Mouse (Mus musculus) embryonic facial prominence, embryonic 14.5 days (tissue): ENCODE results near the gene Eva1c. TPM values are rescaled to one million over a fixed set of nuclear protein-coding genes. Genes with fewer than 3 reads are reported as not detected.
A peak's percentile ranks its signal among the peaks of the same experiment; 100 is the strongest.

Experiments used
- ATAC-seq: fragments of 200-750 bp; cut with Nextera tagmentation; 2 replicates; pipeline ENCODE4 v1.8.0; 2017; ENCODE audit warnings: low read depth, moderate number of reproducible peaks, moderate TSS enrichment
- DNase-seq: peaks from one replicate; pipeline ENCODE4 v3.0.0-alpha.2; 2015; ENCODE audit warnings: low spot score
- H3K27ac ChIP-seq: fragments of 300-500 bp; sonication (generic); replicated peaks from 2 replicates; pipeline ENCODE4 v1.5.1; 2014; ENCODE audit warnings: low read depth, mild to moderate bottlenecking, low read length, moderate library complexity
- H3K27me3 ChIP-seq: fragments of 300-500 bp; sonication (generic); replicated peaks from 2 replicates; pipeline ENCODE4 v1.6.1; 2014; ENCODE audit warnings: low read length; ENCODE audit not compliant: control insufficient read depth, insufficient read depth
- H3K36me3 ChIP-seq: fragments of 300-500 bp; sonication (generic); 2 replicates; pipeline ENCODE4 v1.6.1; 2014; ENCODE audit warnings: low read length, mixed read lengths; ENCODE audit not compliant: control insufficient read depth, insufficient read depth
- H3K4me1 ChIP-seq: fragments of 300-500 bp; sonication (generic); 2 replicates; pipeline ENCODE4 v1.6.1; 2014; ENCODE audit warnings: antibody characterized with exemption, low read length; ENCODE audit not compliant: control insufficient read depth, insufficient read depth
- H3K4me2 ChIP-seq: fragments of 300-500 bp; sonication (generic); 2 replicates; pipeline ENCODE4 v1.6.1; 2014; ENCODE audit warnings: low read depth, mild to moderate bottlenecking, low read length, moderate library complexity, mixed read lengths
- H3K4me3 ChIP-seq: fragments of 300-500 bp; sonication (generic); 2 replicates; pipeline ENCODE4 v1.5.1; 2014; ENCODE audit warnings: low read depth, mild to moderate bottlenecking, low read length
- H3K9ac ChIP-seq: fragments of 300-500 bp; sonication (generic); 2 replicates; pipeline ENCODE4 v1.6.1; 2014; ENCODE audit warnings: low read depth, mild to moderate bottlenecking, low read length, moderate library complexity, mixed read lengths
- H3K9me3 ChIP-seq: fragments of 300-500 bp; sonication (generic); 2 replicates; pipeline ENCODE4 v1.6.1; 2016; ENCODE audit warnings: low read length; ENCODE audit not compliant: control insufficient read depth
- WGBS: fragments of 180-500 bp; shearing (Covaris S2); extraction: QIAGEN DNeasy Blood & Tissue Kit; methylation state at CpG from one replicate; pipeline ENCODE4 v1.1.7; 2014; 5-methylcytosine and 5-hydroxymethylcytosine counted together
- polyA plus RNA-seq: library from polyadenylated mRNA; unstranded; fragments of >200 nt; fragmentation: Nextera tagmentation; extraction: Ambion mirVana; gene quantifications from 2 replicates; pipeline ENCODE4 v1.2.1, GENCODE M21; 2014

Gene Eva1c
- polyA plus RNA-seq, 1 experiment from 2014 or later: 4.5 TPM

DNA sequence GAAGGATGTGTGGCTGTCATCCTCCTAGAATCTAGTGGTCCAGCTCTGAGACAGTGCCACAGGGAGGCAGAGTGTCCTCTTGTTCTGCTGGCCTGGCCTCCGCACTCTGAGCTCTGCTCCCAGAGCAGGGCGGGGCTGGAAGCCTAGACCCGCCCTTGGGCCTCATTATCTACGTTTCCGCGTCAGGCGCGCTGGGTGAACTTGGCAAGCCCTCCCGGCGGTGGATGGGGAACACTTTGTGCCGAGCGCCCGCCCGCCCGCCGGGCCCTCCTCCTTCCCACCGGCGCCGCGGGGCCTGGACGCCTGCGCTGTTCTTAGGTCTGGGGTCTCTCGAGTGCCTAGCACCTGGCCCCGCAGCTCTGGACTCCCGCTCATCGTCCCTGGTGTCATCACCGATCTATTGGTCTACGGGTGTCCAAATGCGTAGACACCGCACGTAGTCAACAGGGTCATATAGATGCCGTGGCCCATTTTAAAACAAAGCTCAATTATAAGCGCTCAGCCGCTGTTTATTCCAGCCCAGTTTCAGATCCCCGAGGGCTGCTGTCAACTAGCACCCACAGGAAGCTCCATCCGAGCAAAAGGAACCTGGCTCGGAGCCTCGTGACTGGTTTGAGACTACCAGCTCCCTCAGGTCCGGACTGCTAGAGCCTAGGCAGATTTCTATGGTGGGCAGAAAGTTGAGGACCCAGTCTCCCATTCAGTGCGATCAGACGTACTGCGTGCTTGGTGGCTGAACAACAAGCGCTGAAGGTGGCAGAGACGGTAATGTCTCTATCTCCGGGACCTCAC lies 3.6 kb downstream of the Eva1c start:
- H3K9me3 ChIP-seq: no peaks in the 10 kb centered on the region
- H3K4me3 ChIP-seq: peak overlapping the region; percentile 53
- H3K27me3 ChIP-seq: peaks cover 25% of the 10 kb centered on the region
- H3K4me1 ChIP-seq: 0 out of 2 replicates have a peak, but pooled peaks cover 14% of the 10 kb centered on the region
- H3K4me2 ChIP-seq: peak overlapping the region; percentile 98
- H3K27ac ChIP-seq: no peak overlapping the region
- no peaks in the 10 kb centered on the region for H3K36me3 ChIP-seq
- ATAC-seq (peak; percentile 83), DNase-seq (peak; percentile 92)
- WGBS: under 1% methylated on average over 42 of the region's 45 CpGs
- H3K9ac ChIP-seq: peak overlapping the region; percentile 59

DNA sequence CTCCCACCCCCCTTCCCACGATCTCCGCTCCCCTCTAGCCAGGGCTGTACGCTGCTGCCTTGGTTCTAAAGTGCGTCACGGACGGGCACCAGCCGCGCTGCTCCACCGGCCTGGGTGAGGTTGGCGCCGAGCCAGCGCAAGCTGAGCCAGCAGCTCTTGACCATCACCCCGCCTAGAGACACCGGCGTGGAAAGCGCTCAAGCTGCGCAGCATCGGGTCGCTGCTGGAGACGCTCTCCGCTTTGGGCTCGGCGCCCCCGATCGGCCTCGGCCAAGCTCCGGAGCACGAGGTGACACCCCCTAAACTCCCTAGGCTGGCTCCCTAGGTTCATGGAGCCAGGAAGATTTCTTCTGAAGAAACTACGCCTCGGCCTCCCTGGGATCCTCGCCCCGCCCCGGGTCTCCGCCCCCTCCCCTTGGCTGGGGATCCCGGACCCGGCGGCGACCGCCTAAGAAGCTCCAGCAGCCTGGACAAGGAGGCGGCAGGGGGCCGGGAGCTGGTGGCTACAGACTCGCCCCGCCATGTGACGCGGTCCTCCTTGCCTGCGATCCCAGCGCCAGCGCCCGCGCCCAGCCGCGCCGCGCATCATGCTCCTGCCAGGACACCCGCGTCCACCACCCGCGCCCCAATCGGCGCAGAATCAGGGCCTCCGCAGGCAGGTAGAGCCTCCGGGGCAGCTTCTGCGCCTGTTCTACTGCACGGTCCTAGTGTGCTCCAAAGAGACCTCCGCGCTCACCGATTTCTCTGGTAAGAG lies 4.3 kb downstream of the Eva1c start:
- peak overlapping the region; percentile 98 for H3K4me2 ChIP-seq
- ATAC-seq: peak; percentile 67
- 0 out of 2 replicates have a peak, but pooled peaks cover 14% of the 10 kb centered on the region for H3K4me1 ChIP-seq
- peak overlapping the region; percentile 53 for H3K4me3 ChIP-seq
- H3K27me3 ChIP-seq: peaks cover 25% of the 10 kb centered on the region
- H3K9me3 ChIP-seq: no peaks in the 10 kb centered on the region
- peak; percentile 67 for DNase-seq
- peak overlapping the region; percentile 59 for H3K9ac ChIP-seq
- H3K36me3 ChIP-seq: no peaks in the 10 kb centered on the region
- H3K27ac ChIP-seq: no peak overlapping the region
- 1% methylated on average over 42 of the region's 67 CpGs for WGBS

DNA sequence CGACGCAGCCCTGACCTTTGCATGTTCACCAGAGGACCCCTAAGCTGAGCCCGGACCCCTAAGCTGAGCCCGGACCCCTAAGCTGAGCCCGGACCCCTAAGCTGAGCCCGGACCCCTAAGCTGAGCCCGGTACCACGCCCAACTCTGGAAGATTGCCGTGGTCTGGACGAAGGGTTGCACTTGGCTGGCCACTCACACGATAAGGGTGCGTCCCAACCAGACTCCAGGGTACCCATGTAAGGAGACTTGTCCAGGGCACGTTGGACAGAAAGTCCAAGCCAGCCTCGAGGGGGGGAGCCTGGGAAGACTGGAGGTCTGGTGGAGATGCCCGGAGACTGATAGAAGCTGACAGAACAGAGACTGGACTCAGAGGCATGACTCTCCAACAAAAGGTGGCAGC lies 5.2 kb downstream of the Eva1c start:
- 20% methylated on average over 15 of the region's 15 CpGs for WGBS
- H3K4me3 ChIP-seq: peak overlapping the region; percentile 53
- no peak overlapping the region for H3K27ac ChIP-seq
- DNase-seq (no peak), ATAC-seq (no peak)
- H3K9ac ChIP-seq: no peak overlapping the region
- H3K4me1 ChIP-seq: 0 out of 2 replicates have a peak, but pooled peaks cover 14% of the 10 kb centered on the region
- H3K27me3 ChIP-seq: peaks cover 25% of the 10 kb centered on the region
- peak overlapping the region; percentile 98 for H3K4me2 ChIP-seq
- no peaks in the 10 kb centered on the region for H3K9me3 ChIP-seq
- H3K36me3 ChIP-seq: no peaks in the 10 kb centered on the region

DNA sequence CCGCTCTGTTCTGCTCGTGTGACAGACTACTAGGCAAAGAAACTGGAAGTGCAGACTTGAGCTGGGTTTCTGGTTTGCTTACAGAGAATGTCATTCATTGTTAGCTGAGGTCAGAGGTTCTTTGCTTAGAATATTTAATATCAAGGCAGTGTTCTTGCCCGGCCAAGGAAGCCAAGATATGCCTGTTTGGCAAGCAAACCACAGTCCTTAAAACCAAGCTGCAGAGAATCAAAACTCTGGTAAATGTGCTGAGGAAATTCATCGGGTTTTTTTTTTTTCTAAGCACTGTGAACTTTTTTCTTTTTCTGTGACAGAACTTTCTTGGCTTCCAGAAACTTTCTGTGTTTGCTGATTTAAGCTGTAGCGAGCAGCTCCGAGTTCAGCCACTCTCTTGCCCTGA lies 6.0 kb downstream of the Eva1c start:
- H3K9ac ChIP-seq: no peak overlapping the region
- no peaks in the 10 kb centered on the region for H3K36me3 ChIP-seq
- 31% methylated on average over 6 of the region's 6 CpGs for WGBS
- no peak overlapping the region for H3K27ac ChIP-seq
- H3K4me2 ChIP-seq: peak overlapping the region; percentile 98
- H3K27me3 ChIP-seq: peaks cover 25% of the 10 kb centered on the region
- ATAC-seq (no peak), DNase-seq (peak; percentile 53)
- no peaks in the 10 kb centered on the region for H3K9me3 ChIP-seq
- H3K4me1 ChIP-seq: 0 out of 2 replicates have a peak, but pooled peaks cover 14% of the 10 kb centered on the region
- no peak overlapping the region for H3K4me3 ChIP-seq

DNA sequence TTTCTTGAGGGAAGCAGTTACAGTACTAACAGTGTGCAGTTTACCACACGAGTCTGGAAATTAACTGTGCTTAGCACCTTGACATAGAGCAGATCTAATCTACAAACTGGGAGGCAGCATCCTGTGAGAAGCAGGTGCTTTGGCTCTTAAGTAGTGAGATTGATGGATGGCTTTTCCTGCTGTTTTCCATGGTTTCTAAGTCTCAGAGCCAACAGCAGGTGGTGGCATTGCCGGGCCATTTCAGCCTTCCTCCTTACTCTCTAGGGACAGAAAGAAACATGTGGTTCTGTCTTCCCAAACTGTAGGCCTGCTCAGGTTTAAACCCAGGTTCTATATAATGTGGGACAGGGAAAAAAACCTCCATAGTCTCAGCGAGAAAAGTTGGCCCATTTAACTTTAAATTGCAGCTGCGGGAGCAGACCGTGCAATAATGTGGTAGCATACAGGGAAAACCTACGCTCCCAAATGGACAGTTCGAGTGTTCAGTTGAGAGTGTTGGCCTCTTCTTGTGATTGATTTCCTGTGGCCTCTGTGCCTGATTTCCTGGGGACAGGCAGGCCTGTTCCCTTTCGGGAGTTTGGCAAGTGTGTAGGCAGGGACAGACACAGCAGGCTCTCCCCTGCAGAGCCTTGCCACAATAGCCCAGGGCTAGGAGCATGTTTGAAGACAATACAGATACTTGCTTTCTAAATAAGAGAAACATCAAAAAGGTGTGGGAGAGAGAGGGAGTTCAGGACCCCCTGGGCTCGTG lies 6.7 kb downstream of the Eva1c start:
- Histone ChIP-seq H3K4me1 (0 out of 2 replicates have a peak, but pooled peaks cover 14% of the 10 kb centered on the region), H3K27me3 (peaks cover 25% of the 10 kb centered on the region), H3K36me3 (no peaks in the 10 kb centered on the region), H3K27ac (no peak overlapping the region), H3K9ac (no peak overlapping the region), H3K9me3 (no peaks in the 10 kb centered on the region), H3K4me3 (no peak overlapping the region), H3K4me2 (peak overlapping the region; percentile 98)
- ATAC-seq: no peak
- DNase-seq: peak; percentile 18
- WGBS: 15% methylated on average over 9 of the region's 9 CpGs

DNA sequence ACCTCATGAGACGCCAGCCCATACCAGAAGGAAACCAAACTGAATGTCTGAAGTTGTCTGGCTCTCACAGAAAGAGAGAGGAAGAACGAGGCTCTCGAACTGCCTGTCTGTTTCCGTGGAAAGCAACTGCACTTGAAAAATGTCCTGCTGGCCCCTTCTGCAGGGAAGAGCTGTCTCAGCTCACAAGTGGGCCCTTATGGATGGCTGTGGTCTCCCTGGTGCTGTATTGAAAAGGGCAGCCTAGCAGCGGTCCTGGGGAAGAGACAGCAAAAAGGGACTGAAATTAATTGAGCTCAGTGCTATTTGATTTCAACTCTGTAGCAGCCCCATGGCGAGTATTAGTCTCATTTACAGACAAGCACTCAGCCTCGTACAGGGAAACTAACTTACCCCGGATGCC lies 10.9 kb downstream of the Eva1c start:
- no peak for DNase-seq
- WGBS: 69% methylated on average over 8 of the region's 8 CpGs
- H3K4me2 ChIP-seq: no peak overlapping the region
- H3K27me3 ChIP-seq: no peaks in the 10 kb centered on the region
- H3K9ac ChIP-seq: no peak overlapping the region
- H3K4me3 ChIP-seq: no peak overlapping the region
- H3K9me3 ChIP-seq: no peaks in the 10 kb centered on the region
- no peak overlapping the region for H3K27ac ChIP-seq
- no peaks in the 10 kb centered on the region for H3K36me3 ChIP-seq
- H3K4me1 ChIP-seq: 0 out of 2 replicates have a peak, but pooled peaks cover 6% of the 10 kb centered on the region
- ATAC-seq: no peak

DNA sequence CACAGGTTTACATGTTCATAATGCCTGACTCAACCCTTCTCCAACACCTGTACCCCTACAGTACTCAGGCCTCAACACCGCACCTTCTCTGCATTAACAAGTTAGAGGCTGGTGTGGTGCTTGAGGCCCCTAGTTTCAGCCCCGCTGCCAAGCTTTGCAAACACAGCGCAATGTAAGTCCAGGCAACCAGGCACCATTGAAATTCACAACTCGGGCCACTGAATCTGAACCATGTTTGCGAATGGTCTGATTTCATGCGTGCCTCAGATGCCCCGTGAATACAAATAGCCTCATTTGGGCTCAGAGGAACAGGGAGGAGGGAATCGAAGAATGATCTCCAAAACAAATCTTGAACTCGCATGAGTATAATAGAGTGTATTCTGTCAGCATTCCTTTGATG lies 15.6 kb downstream of the Eva1c start:
- Histone ChIP-seq H3K27me3 (no peaks in the 10 kb centered on the region), H3K36me3 (no peaks in the 10 kb centered on the region), H3K4me1 (no peaks in the 10 kb centered on the region), H3K9me3 (no peaks in the 10 kb centered on the region), H3K4me2 (no peak overlapping the region), H3K4me3 (no peak overlapping the region), H3K9ac (no peak overlapping the region), H3K27ac (no peak overlapping the region)
- 54% methylated on average over 9 of the region's 9 CpGs for WGBS
- ATAC-seq (no peak), DNase-seq (no peak)

DNA sequence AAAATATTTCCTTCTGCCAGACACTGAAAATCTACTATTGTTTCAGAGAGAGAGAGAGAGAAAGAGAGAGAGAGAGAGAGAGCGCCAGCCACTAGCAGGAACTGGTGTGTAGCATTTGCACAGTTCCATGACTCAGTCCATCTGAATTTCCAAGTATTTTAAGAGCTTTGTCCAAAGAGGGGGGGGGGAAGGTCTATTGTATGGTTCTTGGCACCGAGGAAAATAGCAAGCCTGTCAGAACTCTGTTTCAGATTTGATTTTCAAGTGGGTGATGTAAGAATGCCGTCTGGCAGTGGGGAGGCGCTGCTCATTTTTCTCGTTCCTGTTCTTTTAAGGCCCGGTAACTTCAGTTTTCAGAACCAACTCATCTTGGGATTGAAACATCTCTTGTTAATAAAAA lies 18.5 kb downstream of the Eva1c start:
- peaks cover 8% of the 10 kb centered on the region; the same call in 1 of the 2 replicates for H3K4me1 ChIP-seq
- no peaks in the 10 kb centered on the region for H3K9me3 ChIP-seq
- 67% methylated on average over 6 of the region's 6 CpGs for WGBS
- no peak for ATAC-seq
- H3K27me3 ChIP-seq: no peaks in the 10 kb centered on the region
- H3K27ac ChIP-seq: no peak overlapping the region
- no peak overlapping the region for H3K4me3 ChIP-seq
- no peaks in the 10 kb centered on the region for H3K36me3 ChIP-seq
- peak; percentile 45 for DNase-seq
- no peak overlapping the region for H3K4me2 ChIP-seq
- no peak overlapping the region for H3K9ac ChIP-seq
